ENCODE assay signal across 15 mouse cellular contexts in genomic region chr1:19056300-19056699, GRCm38 (mm10). TPM values are rescaled to one million over a fixed set of nuclear protein-coding genes. Genes with fewer than 3 reads are reported as not detected.
A peak's percentile ranks its signal among the peaks of the same experiment; 100 is the strongest.
DNase-seq lines count a peak whose midpoint lies in the region; ATAC-seq and TF ChIP-seq lines count a peak whose summit lies in the region.
"Had no signal": no experiment of that assay in that cellular context is flagged by ENCODE, and none has a peak within 500 bp of the region (broad histone marks: within the 10 kb centered on the region; RNA-seq: fewer than 3 reads in every experiment).

No protein-coding gene starts in this region.

- no peak overlapping the region for H3K9ac ChIP-seq in neural tube, embryonic 14.5 days (replicated peaks; ENCODE audit: low read depth, low read length)
- H3K9ac ChIP-seq in neural tube, embryonic 15.5 days (replicated peaks): no peak overlapping the region
- H3K9ac ChIP-seq in stomach, postnatal 0 days (ENCODE audit: low read length): no peak overlapping the region
- H3K9ac ChIP-seq: embryonic facial prominence, embryonic 13.5 days; heart, embryonic 15.5 days; liver, embryonic 12.5 days had no signal

- no peak for TF ChIP-seq EP300 in stomach, postnatal 0 days (optimal IDR thresholded peaks at IDR 0.05)

- no peak overlapping the region for H3K4me2 ChIP-seq in neural tube, embryonic 14.5 days (ENCODE audit: low read depth, low read length)
- no peak overlapping the region for H3K4me2 ChIP-seq in neural tube, embryonic 15.5 days
- no peak overlapping the region for H3K4me2 ChIP-seq in stomach, postnatal 0 days (replicated peaks; ENCODE audit: low read depth)
- H3K4me2 ChIP-seq: embryonic facial prominence, embryonic 13.5 days; heart, embryonic 15.5 days; liver, embryonic 12.5 days had no signal

- no peak for TF ChIP-seq POLR2A in cortical plate, adult 2 months (IDR thresholded peaks at IDR 0.05; ENCODE audit: extremely low read depth, insufficient read depth, low read length)

- TF ChIP-seq CTCF in cortical plate, adult 2 months (IDR thresholded peaks at IDR 0.05; ENCODE audit: extremely low read depth, insufficient read depth, low read length): peak; percentile 44
- TF ChIP-seq CTCF in stomach, postnatal 0 days (IDR thresholded peaks at IDR 0.05; ENCODE audit: low read depth): peak; percentile 35; the same call in 1 of the 2 replicates

- H3K4me3 ChIP-seq in neural tube, embryonic 14.5 days (ENCODE audit: low read depth, low read length): no peak overlapping the region
- H3K4me3 ChIP-seq in neural tube, embryonic 15.5 days (replicated peaks): no peak overlapping the region
- no peak overlapping the region for H3K4me3 ChIP-seq in cortical plate, adult 2 months (ENCODE audit: insufficient read depth, low read length)
- no peak overlapping the region for H3K4me3 ChIP-seq in stomach, postnatal 0 days (ENCODE audit: low read depth, low read length)
- H3K4me3 ChIP-seq: embryonic facial prominence, embryonic 13.5 days; heart, embryonic 15.5 days; liver, embryonic 12.5 days had no signal

- DNase-seq in frontal cortex, postnatal 25 days (ENCODE audit: low spot score in 2 of 2): no peak
- no peak for DNase-seq in stomach, postnatal 0 days (ENCODE audit: low spot score)
- no peak for DNase-seq in lung, postnatal 25 days (ENCODE audit: low spot score)
- no peak for DNase-seq in left cerebral cortex, postnatal 10 days (ENCODE audit: extremely low spot score in 1 of 2, low spot score in 2 of 2)
- DNase-seq: kidney, adult 11 months had no signal

- H3K9me3 ChIP-seq in neural tube, embryonic 14.5 days (ENCODE audit: control insufficient read depth, low read length): no peaks in the 10 kb centered on the region
- H3K9me3 ChIP-seq in neural tube, embryonic 15.5 days (replicated peaks): no peaks in the 10 kb centered on the region
- H3K9me3 ChIP-seq in stomach, postnatal 0 days (ENCODE audit: control insufficient read depth, low read length): no peaks in the 10 kb centered on the region
- H3K9me3 ChIP-seq: embryonic facial prominence, embryonic 13.5 days; heart, embryonic 15.5 days; liver, embryonic 12.5 days had no signal

- H3K27ac ChIP-seq in neural tube, embryonic 14.5 days (ENCODE audit: low read depth, low read length): no peak overlapping the region
- H3K27ac ChIP-seq in neural tube, embryonic 15.5 days (replicated peaks): no peak overlapping the region
- no peak overlapping the region for H3K27ac ChIP-seq in cortical plate, adult 2 months (ENCODE audit: insufficient read depth, low read length)
- no peak overlapping the region for H3K27ac ChIP-seq in stomach, postnatal 0 days (replicated peaks)
- H3K27ac ChIP-seq: embryonic facial prominence, embryonic 13.5 days; heart, embryonic 15.5 days; liver, embryonic 12.5 days had no signal

- WGBS in neural tube, embryonic 14.5 days: 19% methylated on average over 3 of the region's 3 CpGs
- WGBS in neural tube, embryonic 15.5 days: 24% methylated on average over 3 of the region's 3 CpGs
- 14% methylated on average over 3 of the region's 3 CpGs for WGBS in stomach, postnatal 0 days

- no peaks in the 10 kb centered on the region for H3K36me3 ChIP-seq in neural tube, embryonic 14.5 days (ENCODE audit: control insufficient read depth, insufficient read depth, low read length)
- H3K36me3 ChIP-seq in neural tube, embryonic 15.5 days: no peaks in the 10 kb centered on the region
- no peaks in the 10 kb centered on the region for H3K36me3 ChIP-seq in stomach, postnatal 0 days (ENCODE audit: control insufficient read depth, insufficient read depth, low read length)
- H3K36me3 ChIP-seq: embryonic facial prominence, embryonic 13.5 days; heart, embryonic 15.5 days; liver, embryonic 12.5 days had no signal

- no peaks in the 10 kb centered on the region for H3K4me1 ChIP-seq in neural tube, embryonic 14.5 days (ENCODE audit: control insufficient read depth, insufficient read depth, low read length)
- no peaks in the 10 kb centered on the region for H3K4me1 ChIP-seq in neural tube, embryonic 15.5 days
- no peaks in the 10 kb centered on the region for H3K4me1 ChIP-seq in cortical plate, adult 2 months (ENCODE audit: control insufficient read depth, insufficient read depth, low read length)
- no peaks in the 10 kb centered on the region for H3K4me1 ChIP-seq in stomach, postnatal 0 days (replicated peaks; ENCODE audit: control insufficient read depth, insufficient read depth)
- H3K4me1 ChIP-seq: embryonic facial prominence, embryonic 13.5 days; heart, embryonic 15.5 days; liver, embryonic 12.5 days had no signal

- intact Hi-C loops in left cerebral cortex, postnatal 10 days (cut with DNase I): no loop called here

- H3K27me3 ChIP-seq in neural tube, embryonic 14.5 days (ENCODE audit: control insufficient read depth, insufficient read depth, low read length): no peaks in the 10 kb centered on the region
- H3K27me3 ChIP-seq in neural tube, embryonic 15.5 days (replicated peaks): no peaks in the 10 kb centered on the region
- no peaks in the 10 kb centered on the region for H3K27me3 ChIP-seq in stomach, postnatal 0 days (ENCODE audit: control insufficient read depth, insufficient read depth, low read length)
- H3K27me3 ChIP-seq: CH12.LX; embryonic facial prominence, embryonic 13.5 days; heart, embryonic 15.5 days; liver, embryonic 12.5 days had no signal

- peak; percentile 93 for ATAC-seq in frontal cortex, adult (ENCODE audit: low TSS enrichment)
- ATAC-seq in neural tube, embryonic 14.5 days (ENCODE audit: low read depth): 0 out of 2 replicates have a peak, but pooled peaks have one; percentile 63
- no peak for ATAC-seq in neural tube, embryonic 15.5 days (ENCODE audit: low FRiP score)
- no peak for ATAC-seq in stomach, postnatal 0 days (ENCODE audit: low FRiP score, low TSS enrichment)
- ATAC-seq: liver, embryonic 12.5 days had no signal

RNA-seq across cellular contexts. Expression of gene Tfap2d, which starts 46.5 kb away (rescaled TPM):
- polyA plus RNA-seq in neural tube, embryonic 14.5 days (2014; fragmentation: Nextera tagmentation; extraction: Ambion mirVana): not detected in 2 replicates
- not detected in 2 replicates for polyA plus RNA-seq in neural tube, embryonic 15.5 days (2015; fragmentation: Nextera tagmentation; extraction: Ambion mirVana)
- polyA plus RNA-seq in cortical plate, adult 2 months (2012; rRNA removed): 0.06 and 0.33 TPM in 2 replicates
- polyA plus RNA-seq in stomach, postnatal 0 days (2015; fragmentation: Nextera tagmentation; extraction: Ambion mirVana): not detected in 2 replicates
- total RNA-seq in left cerebral cortex, postnatal 10 days (2021): 1 to 10 TPM; 6.3 to 8.2 TPM
- total RNA-seq: CH12.LX; gastrocnemius, adult 8-10 months; megakaryocyte, adult 5-6 weeks had no signal
- polyA plus RNA-seq: embryonic facial prominence, embryonic 13.5 days; heart, embryonic 15.5 days; liver, embryonic 12.5 days had no signal

Comparison
In these comparisons a context has a peak if more than half of its experiments do, and no peak if none do; other contexts are left out.
1. ATAC-seq: peak in frontal cortex, adult (single experiment) and neural tube, embryonic 14.5 days (single experiment); none in neural tube, embryonic 15.5 days (single experiment) and stomach, postnatal 0 days (single experiment).